Mouse (Mus musculus) lung, embryonic 16.5 days (tissue): ENCODE results near the gene Mob1a. TPM values are rescaled to one million over a fixed set of nuclear protein-coding genes. Genes with fewer than 3 reads are reported as not detected.
A peak's percentile ranks its signal among the peaks of the same experiment; 100 is the strongest.
"Not testable (repeated sequence)": the region's sequence is repeated elsewhere in the genome, so short reads cannot be mapped to it uniquely, and the experiment has no call there.

Source experiments
- ATAC-seq: fragments of 200-750 bp; cut with Nextera tagmentation; 2 replicates; pipeline ENCODE4 v1.8.0; 2017; ENCODE audit warnings: low read depth, mild to moderate bottlenecking, moderate library complexity
- H3K27ac ChIP-seq: fragments of 300-500 bp; sonication (generic); 2 replicates; pipeline ENCODE4 v1.5.1; 2014; ENCODE audit warnings: mild to moderate bottlenecking, control low read depth, low read length
- H3K27me3 ChIP-seq: fragments of 300-500 bp; sonication (generic); 2 replicates; pipeline ENCODE4 v1.6.1; 2014; ENCODE audit warnings: low read depth, low read length, mixed read lengths; ENCODE audit not compliant: control insufficient read depth, insufficient read depth
- H3K36me3 ChIP-seq: fragments of 300-500 bp; sonication (generic); 2 replicates; pipeline ENCODE4 v1.6.1; 2014; ENCODE audit warnings: low read length; ENCODE audit not compliant: control insufficient read depth, insufficient read depth
- H3K4me1 ChIP-seq: fragments of 300-500 bp; sonication (generic); replicated peaks from 2 replicates; pipeline ENCODE4 v1.6.1; 2014; ENCODE audit warnings: low read length, mixed read lengths; ENCODE audit not compliant: control insufficient read depth, insufficient read depth
- H3K4me2 ChIP-seq: fragments of 300-500 bp; sonication (generic); 2 replicates; pipeline ENCODE4 v1.6.1; 2014; ENCODE audit warnings: low read depth, low read length, control low read depth
- H3K4me3 ChIP-seq: fragments of 300-500 bp; sonication (generic); 2 replicates; pipeline ENCODE4 v1.5.1; 2014; ENCODE audit warnings: mild to moderate bottlenecking, low read length, control low read depth
- H3K9ac ChIP-seq: fragments of 300-500 bp; sonication (generic); 2 replicates; pipeline ENCODE4 v1.6.1; 2014; ENCODE audit warnings: low read length, control low read depth
- H3K9me3 ChIP-seq: fragments of 300-500 bp; sonication (generic); 2 replicates; pipeline ENCODE4 v1.6.1; 2016; ENCODE audit warnings: low read length; ENCODE audit not compliant: control insufficient read depth
- WGBS: fragments of 180-500 bp; shearing (Covaris S2); extraction: QIAGEN DNeasy Blood & Tissue Kit; methylation state at CpG from one replicate; pipeline ENCODE4 v1.1.7; 2014; 5-methylcytosine and 5-hydroxymethylcytosine counted together
- polyA plus RNA-seq: library from polyadenylated mRNA; unstranded; fragments of >200 nt; fragmentation: Nextera tagmentation; extraction: Ambion mirVana; gene quantifications from 2 replicates; pipeline ENCODE4 v1.2.1, GENCODE M21; 2015

Mob1a gene
- polyA plus RNA-seq, 1 experiment from 2014 or later: 72.6 TPM

- Histone ChIP-seq H3K4me3 (peak overlapping the region; percentile 91), H3K9me3 (no peaks in the 10 kb centered on the region), H3K9ac (peak overlapping the region; percentile 90), H3K27ac (peak overlapping the region; percentile 94), H3K36me3 (peaks cover 10% of the 10 kb centered on the region), H3K4me2 (peak overlapping the region; percentile 74), H3K4me1 (peaks cover 11% of the 10 kb centered on the region), H3K27me3 (no peaks in the 10 kb centered on the region)
- 2% methylated on average over 6 of the region's 6 CpGs for WGBS
- ATAC-seq: no peak; the same call in 1 of the 2 replicates
Measured at GRCm38 (mm10) chr6:83326394-83326736, 549 bp downstream of the Mob1a start.

- Histone ChIP-seq H3K9me3 (no peaks in the 10 kb centered on the region), H3K4me3 (peak overlapping the region; percentile 91), H3K4me2 (peak overlapping the region; percentile 74), H3K4me1 (peaks cover 11% of the 10 kb centered on the region), H3K27ac (no peak overlapping the region; the same call in 1 of the 2 replicates), H3K9ac (peak overlapping the region; percentile 90), H3K27me3 (no peaks in the 10 kb centered on the region), H3K36me3 (peaks cover 14% of the 10 kb centered on the region)
- no peak for ATAC-seq
- WGBS: 47% methylated on average over 6 of the region's 6 CpGs
Measured at GRCm38 (mm10) chr6:83326761-83327160, 945 bp downstream of the Mob1a start.

GRCm38 (mm10) chr6:83327591-83328190 lies 1.9 kb downstream of the Mob1a start:
- ATAC-seq: no peak

GRCm38 (mm10) chr6:83341387-83341786 lies 15.6 kb downstream of the Mob1a start:
- Histone ChIP-seq H3K27ac (no peak overlapping the region), H3K4me1 (no peaks in the 10 kb centered on the region), H3K4me2 (no peak overlapping the region), H3K4me3 (no peak overlapping the region), H3K27me3 (no peaks in the 10 kb centered on the region), H3K9me3 (no peaks in the 10 kb centered on the region), H3K9ac (no peak overlapping the region), H3K36me3 (peaks cover 39% of the 10 kb centered on the region)
- ATAC-seq: no peak
- WGBS: 73% methylated on average over 3 of the region's 3 CpGs

More at GRCm38 (mm10) chr6:83327591-83328190, 1.9 kb downstream of the Mob1a start:
- Histone ChIP-seq H3K27ac (no peak overlapping the region), H3K27me3 (no peaks in the 10 kb centered on the region), H3K4me3 (no peak overlapping the region), H3K9ac (no peak overlapping the region), H3K36me3 (peaks cover 20% of the 10 kb centered on the region), H3K4me1 (peaks cover 11% of the 10 kb centered on the region), H3K9me3 (no peaks in the 10 kb centered on the region), H3K4me2 (no peak overlapping the region)
- 85% methylated on average over 3 of the region's 3 CpGs for WGBS

- Histone ChIP-seq H3K4me1 (no peaks in the 10 kb centered on the region), H3K27me3 (no peaks in the 10 kb centered on the region), H3K9ac (no peak overlapping the region), H3K27ac (no peak overlapping the region), H3K4me3 (no peak overlapping the region), H3K36me3 (peaks cover 37% of the 10 kb centered on the region), H3K9me3 (no peaks in the 10 kb centered on the region), H3K4me2 (no peak overlapping the region)
- no peak for ATAC-seq
- 89% methylated on average over 2 of the region's 2 CpGs for WGBS
Measured at GRCm38 (mm10) chr6:83342957-83343356, 17.1 kb downstream of the Mob1a start.

- H3K9me3 ChIP-seq, H3K27ac ChIP-seq, H3K4me3 ChIP-seq, H3K4me2 ChIP-seq, H3K27me3 ChIP-seq, H3K4me1 ChIP-seq, ATAC-seq, H3K9ac ChIP-seq: not testable (repeated sequence)
- WGBS: 82% methylated on average over 8 of the region's 8 CpGs
- peaks cover 19% of the 10 kb centered on the region for H3K36me3 ChIP-seq
Measured at GRCm38 (mm10) chr6:83345285-83345684, 19.5 kb downstream of the Mob1a start.

GRCm38 (mm10) chr6:83347916-83348315 lies 22.1 kb downstream of the Mob1a start:
- WGBS: 53% methylated on average over 3 of the region's 3 CpGs
- H3K27ac ChIP-seq: no peak overlapping the region
- peak; percentile 79 for ATAC-seq
- H3K36me3 ChIP-seq: peaks cover 2% of the 10 kb centered on the region
- no peaks in the 10 kb centered on the region for H3K27me3 ChIP-seq
- H3K9me3 ChIP-seq: no peaks in the 10 kb centered on the region
- H3K9ac ChIP-seq: no peak overlapping the region
- H3K4me3 ChIP-seq: no peak overlapping the region
- H3K4me2 ChIP-seq: no peak overlapping the region
- H3K4me1 ChIP-seq: peaks cover 11% of the 10 kb centered on the region

GRCm38 (mm10) chr6:83348873-83349272 lies 23.1 kb downstream of the Mob1a start, which contains the start of gene Bola3:
Gene Bola3 (plus strand): TSS chr6:83349147.
- Histone ChIP-seq H3K9me3 (no peaks in the 10 kb centered on the region), H3K4me2 (peak within 1 kb of the TSS; percentile 77), H3K4me3 (peak within 1 kb of the TSS; percentile 76), H3K27me3 (no peaks in the 10 kb centered on the region), H3K4me1 (peaks cover 11% of the 10 kb centered on the region), H3K9ac (peak within 1 kb of the TSS; percentile 86), H3K36me3 (peaks cover 4% of the 10 kb centered on the region; the same call in 1 of the 2 replicates), H3K27ac (no peak within 1 kb of the TSS)
- peak; percentile 43; the same call in 1 of the 2 replicates for ATAC-seq
- 33% methylated on average over 6 of the region's 6 CpGs for WGBS

GRCm38 (mm10) chr6:83349274-83349958 lies 23.6 kb downstream of the Mob1a start:
- Histone ChIP-seq H3K36me3 (peaks cover 8% of the 10 kb centered on the region; the same call in 1 of the 2 replicates), H3K4me2 (peak overlapping the region; percentile 77), H3K27me3 (no peaks in the 10 kb centered on the region), H3K9ac (peak overlapping the region; percentile 86), H3K4me3 (peak overlapping the region; percentile 76), H3K9me3 (no peaks in the 10 kb centered on the region), H3K4me1 (peaks cover 11% of the 10 kb centered on the region), H3K27ac (no peak overlapping the region)
- 0% methylated on average over 40 of the region's 53 CpGs for WGBS
- peak; percentile 94 for ATAC-seq
